Mouse (Mus musculus) hindbrain, embryonic 14.5 days (tissue): ENCODE measurements around the gene Hjurp. TPM values are rescaled to one million over a fixed set of nuclear protein-coding genes. Genes with fewer than 3 reads are reported as not detected.

Experiments
- ATAC-seq: fragments of 200-750 bp; cut with Nextera tagmentation; 2 replicates; pipeline ENCODE4 v1.8.0; 2017; ENCODE audit warnings: moderate number of reproducible peaks, mild to moderate bottlenecking, moderate TSS enrichment, moderate library complexity; ENCODE audit not compliant: low FRiP score
- DNase-seq: peaks from one replicate; pipeline ENCODE4 v3.0.0-alpha.2; 2015; ENCODE audit warnings: low spot score
- H3K27ac ChIP-seq: fragments of 300-500 bp; sonication (generic); 2 replicates; pipeline ENCODE4 v1.5.1; 2014; ENCODE audit warnings: mild to moderate bottlenecking, moderate library complexity
- H3K27me3 ChIP-seq: fragments of 300-500 bp; sonication (generic); 2 replicates; pipeline ENCODE4 v1.6.1; 2014; ENCODE audit warnings: mild to moderate bottlenecking, low read length, mixed read lengths; ENCODE audit not compliant: control insufficient read depth, insufficient read depth
- H3K36me3 ChIP-seq: fragments of 300-500 bp; sonication (generic); replicated peaks from 2 replicates; pipeline ENCODE4 v1.6.1; 2014; ENCODE audit not compliant: control insufficient read depth, insufficient read depth
- H3K4me1 ChIP-seq: fragments of 300-500 bp; sonication (generic); replicated peaks from 2 replicates; pipeline ENCODE4 v1.6.1; 2014; ENCODE audit warnings: antibody characterized with exemption, low read length, mixed read lengths; ENCODE audit not compliant: control insufficient read depth, insufficient read depth
- H3K4me2 ChIP-seq: fragments of 300-500 bp; sonication (generic); replicated peaks from 2 replicates; pipeline ENCODE4 v1.6.1; 2014; ENCODE audit warnings: mild to moderate bottlenecking, moderate library complexity
- H3K4me3 ChIP-seq: fragments of 300-500 bp; sonication (generic); replicated peaks from 2 replicates; pipeline ENCODE4 v1.5.1; 2014; ENCODE audit warnings: mild to moderate bottlenecking, low read length
- H3K9ac ChIP-seq: fragments of 300-500 bp; sonication (generic); 2 replicates; pipeline ENCODE4 v1.6.1; 2014
- H3K9me3 ChIP-seq: fragments of 300-500 bp; sonication (generic); 2 replicates; pipeline ENCODE4 v1.6.1; 2016; ENCODE audit warnings: low read length; ENCODE audit not compliant: control insufficient read depth
- WGBS: fragments of 180-500 bp; shearing (Covaris S2); extraction: QIAGEN DNeasy Blood & Tissue Kit; methylation state at CpG from one replicate; pipeline ENCODE4 v1.1.7; 2014; 5-methylcytosine and 5-hydroxymethylcytosine counted together
- polyA plus RNA-seq: library from polyadenylated mRNA; unstranded; fragments of >200 nt; fragmentation: Nextera tagmentation; extraction: Ambion mirVana; gene quantifications from 2 replicates; pipeline ENCODE4 v1.2.1, GENCODE M21; 2014

Hjurp gene
- polyA plus RNA-seq, 1 experiment from 2014 or later, result 64.1 TPM

GRCm38 (mm10) chr1:88231803-88232499 lies 45.5 kb downstream of the Hjurp start:
- WGBS, result 69% methylated on average over 7 of the region's 7 CpGs
- Histone ChIP-seq H3K36me3 (no peaks in the 10 kb centered on the region), H3K27ac (no peak overlapping the region), H3K9me3 (peaks cover 99% of the 10 kb centered on the region), H3K9ac (no peak overlapping the region), H3K4me2 (no peak overlapping the region), H3K4me3 (no peak overlapping the region), H3K27me3 (no peaks in the 10 kb centered on the region), H3K4me1 (no peaks in the 10 kb centered on the region)
- DNase-seq, result no peak
- no peak for ATAC-seq

GRCm38 (mm10) chr1:88230981-88231802 lies 46.2 kb downstream of the Hjurp start:
- DNase-seq (no peak), ATAC-seq (no peak)
- H3K4me3 ChIP-seq, result no peak overlapping the region
- no peak overlapping the region for H3K9ac ChIP-seq
- H3K9me3 ChIP-seq, result peaks cover 100% of the 10 kb centered on the region
- no peaks in the 10 kb centered on the region for H3K36me3 ChIP-seq
- 78% methylated on average over 6 of the region's 6 CpGs for WGBS
- no peaks in the 10 kb centered on the region for H3K4me1 ChIP-seq
- H3K27me3 ChIP-seq, result no peaks in the 10 kb centered on the region
- no peak overlapping the region for H3K4me2 ChIP-seq
- H3K27ac ChIP-seq, result no peak overlapping the region

DNA sequence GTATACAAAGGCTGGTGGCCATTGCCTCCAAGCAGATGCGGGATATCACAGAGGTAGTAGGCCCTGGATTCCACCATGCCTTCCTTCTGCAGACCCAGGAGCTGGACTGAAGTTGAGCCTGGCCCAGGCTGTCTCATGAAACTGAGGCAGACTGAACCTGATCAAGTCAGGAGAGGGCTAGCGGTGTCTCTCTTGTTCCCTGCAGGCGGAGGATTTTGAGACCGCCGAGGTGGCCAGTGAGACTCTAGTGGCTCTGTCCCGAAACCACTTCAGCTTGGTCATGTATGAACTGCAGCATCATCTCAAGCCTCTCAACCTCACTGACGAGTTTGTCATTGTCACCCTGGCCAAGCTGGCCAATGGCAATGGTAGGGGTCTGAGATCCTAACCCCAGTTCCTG lies 47.0 kb downstream of the Hjurp start:
- no peak overlapping the region for H3K4me2 ChIP-seq
- WGBS, result 70% methylated on average over 7 of the region's 7 CpGs
- no peak for DNase-seq
- no peaks in the 10 kb centered on the region for H3K27me3 ChIP-seq
- ATAC-seq, result no peak
- peaks cover 100% of the 10 kb centered on the region for H3K9me3 ChIP-seq
- no peaks in the 10 kb centered on the region for H3K4me1 ChIP-seq
- no peak overlapping the region for H3K27ac ChIP-seq
- no peak overlapping the region for H3K9ac ChIP-seq
- no peak overlapping the region for H3K4me3 ChIP-seq
- no peaks in the 10 kb centered on the region for H3K36me3 ChIP-seq

GRCm38 (mm10) chr1:88229986-88230385 lies 47.4 kb downstream of the Hjurp start:
- Histone ChIP-seq H3K27ac (no peak overlapping the region), H3K27me3 (no peaks in the 10 kb centered on the region), H3K4me1 (no peaks in the 10 kb centered on the region), H3K9me3 (peaks cover 98% of the 10 kb centered on the region), H3K4me2 (no peak overlapping the region), H3K9ac (no peak overlapping the region), H3K36me3 (no peaks in the 10 kb centered on the region), H3K4me3 (no peak overlapping the region)
- DNase-seq (no peak), ATAC-seq (no peak)
- WGBS, result 87% methylated on average over 5 of the region's 5 CpGs

DNA sequence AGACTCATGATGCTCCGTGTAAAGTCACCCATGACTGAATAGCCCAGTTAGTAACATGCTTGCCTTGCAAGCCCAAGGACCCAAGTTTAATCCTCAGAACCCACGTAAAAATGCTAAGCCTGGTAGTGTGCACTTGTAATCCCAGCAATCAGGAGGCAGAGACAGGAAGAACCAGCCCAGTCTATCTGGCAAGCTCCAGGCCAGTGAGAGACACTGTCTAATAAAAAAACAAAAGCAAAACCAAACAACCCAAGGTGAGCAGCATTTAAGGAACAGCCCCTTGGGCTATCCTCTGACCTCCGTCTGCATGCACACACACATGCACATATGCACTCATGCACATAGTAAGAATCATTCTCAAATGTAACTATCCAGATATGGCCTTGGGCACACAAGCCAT lies 47.9 kb downstream of the Hjurp start:
- ATAC-seq, result no peak

GRCm38 (mm10) chr1:88228121-88228520 lies 49.3 kb downstream of the Hjurp start:
- no peak overlapping the region for H3K4me3 ChIP-seq
- 69% methylated on average over 7 of the region's 7 CpGs for WGBS
- no peak overlapping the region for H3K27ac ChIP-seq
- no peak for DNase-seq
- H3K4me1 ChIP-seq, result no peaks in the 10 kb centered on the region
- no peak overlapping the region for H3K4me2 ChIP-seq
- no peak for ATAC-seq
- H3K27me3 ChIP-seq, result no peaks in the 10 kb centered on the region
- H3K9ac ChIP-seq, result no peak overlapping the region
- H3K9me3 ChIP-seq, result peaks cover 79% of the 10 kb centered on the region
- H3K36me3 ChIP-seq, result no peaks in the 10 kb centered on the region

More for the DNA sequence above, 47.9 kb downstream of the Hjurp start:
- Histone ChIP-seq H3K27me3 (no peaks in the 10 kb centered on the region), H3K4me1 (no peaks in the 10 kb centered on the region), H3K27ac (no peak overlapping the region), H3K4me3 (no peak overlapping the region), H3K9me3 (peaks cover 94% of the 10 kb centered on the region), H3K9ac (no peak overlapping the region), H3K36me3 (no peaks in the 10 kb centered on the region), H3K4me2 (no peak overlapping the region)
- no peak for DNase-seq
- WGBS, result 83% methylated on average over 3 of the region's 3 CpGs

DNA sequence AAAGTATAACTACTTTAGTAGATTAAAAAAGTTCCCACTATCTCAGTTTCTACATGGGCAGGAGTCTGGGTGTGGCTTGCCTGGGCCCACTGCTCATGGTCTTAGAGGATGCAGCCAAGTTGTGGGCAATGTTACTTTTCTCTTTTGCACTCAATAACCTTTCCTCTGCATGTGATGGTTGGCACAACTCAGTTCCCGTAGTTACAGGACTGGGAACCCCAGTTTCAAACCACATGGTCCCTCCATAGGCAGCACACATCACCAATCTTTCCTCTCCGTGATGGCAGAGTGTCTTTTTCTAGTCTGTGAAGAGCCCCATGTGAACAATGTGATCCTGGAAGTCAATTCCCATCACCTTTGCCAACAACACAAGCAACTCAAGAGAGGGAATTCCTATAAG lies 50.0 kb downstream of the Hjurp start:
- H3K9ac ChIP-seq, result no peak overlapping the region
- ATAC-seq (no peak), DNase-seq (no peak)
- H3K4me3 ChIP-seq, result no peak overlapping the region
- no peaks in the 10 kb centered on the region for H3K4me1 ChIP-seq
- H3K4me2 ChIP-seq, result no peak overlapping the region
- H3K9me3 ChIP-seq, result peaks cover 73% of the 10 kb centered on the region
- no peaks in the 10 kb centered on the region for H3K27me3 ChIP-seq
- no peaks in the 10 kb centered on the region for H3K36me3 ChIP-seq
- WGBS, result 64% methylated on average over 2 of the region's 2 CpGs
- H3K27ac ChIP-seq, result no peak overlapping the region

- no peak within 1 kb of the TSS for H3K4me3 ChIP-seq
- no peaks in the 10 kb centered on the region for H3K36me3 ChIP-seq
- no peaks in the 10 kb centered on the region for H3K27me3 ChIP-seq
- H3K9ac ChIP-seq, result no peak within 1 kb of the TSS
- ATAC-seq, result no peak
- WGBS, result 58% methylated on average over 5 of the region's 5 CpGs
- H3K4me2 ChIP-seq, result no peak within 1 kb of the TSS
- no peak within 1 kb of the TSS for H3K27ac ChIP-seq
- H3K9me3 ChIP-seq, result peaks cover 73% of the 10 kb centered on the region
- H3K4me1 ChIP-seq, result no peaks in the 10 kb centered on the region
- no peak for DNase-seq
Measured at GRCm38 (mm10) chr1:88226670-88227379, 50.6 kb downstream of the Hjurp start, which contains the start of gene Mroh2a. Mroh2a (plus strand) TSS chr1:88226986.

DNA sequence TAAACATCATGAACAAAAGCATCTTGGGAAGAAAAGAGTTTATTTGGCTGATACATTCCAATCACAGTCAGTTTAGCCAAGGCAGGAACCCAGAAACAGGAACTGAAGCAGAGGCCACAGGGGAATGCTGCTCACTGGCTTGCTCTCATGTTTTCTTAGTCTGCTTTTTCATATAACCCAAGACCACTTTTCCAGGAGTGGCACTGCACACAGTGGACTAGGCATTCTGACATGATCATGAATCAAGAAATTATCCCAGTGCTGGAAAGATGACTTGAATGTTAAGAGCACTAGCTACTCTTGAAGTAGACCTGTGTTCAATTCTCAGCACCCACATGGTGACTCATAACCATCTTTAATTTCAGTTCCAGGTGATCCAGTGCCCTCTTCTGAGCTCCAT lies 51.7 kb downstream of the Hjurp start:
- no peak overlapping the region for H3K4me3 ChIP-seq
- no peak overlapping the region for H3K9ac ChIP-seq
- H3K36me3 ChIP-seq, result no peaks in the 10 kb centered on the region
- no peak overlapping the region for H3K27ac ChIP-seq
- no peak overlapping the region for H3K4me2 ChIP-seq
- H3K4me1 ChIP-seq, result no peaks in the 10 kb centered on the region
- no peak for ATAC-seq
- peaks cover 62% of the 10 kb centered on the region for H3K9me3 ChIP-seq
- no peaks in the 10 kb centered on the region for H3K27me3 ChIP-seq
- no peak for DNase-seq
